Mouse (Mus musculus) adrenal gland, postnatal 14 days (tissue): ENCODE results near the gene Ebp. TPM values are rescaled to one million over a fixed set of nuclear protein-coding genes. Genes with fewer than 3 reads are reported as not detected.

ENCODE experiments used
- DNase-seq: peaks from one replicate; pipeline ENCODE4 v3.0.0; 2021; ENCODE audit warnings: mixed read lengths
- total RNA-seq: library from RNA; stranded (reverse); gene quantifications from 2 replicates; pipeline ENCODE4 v1.2.3, GENCODE M21; 2021

Gene Ebp
- total RNA-seq, 1 experiment from 2014 or later, result 62.0 TPM

DNA sequence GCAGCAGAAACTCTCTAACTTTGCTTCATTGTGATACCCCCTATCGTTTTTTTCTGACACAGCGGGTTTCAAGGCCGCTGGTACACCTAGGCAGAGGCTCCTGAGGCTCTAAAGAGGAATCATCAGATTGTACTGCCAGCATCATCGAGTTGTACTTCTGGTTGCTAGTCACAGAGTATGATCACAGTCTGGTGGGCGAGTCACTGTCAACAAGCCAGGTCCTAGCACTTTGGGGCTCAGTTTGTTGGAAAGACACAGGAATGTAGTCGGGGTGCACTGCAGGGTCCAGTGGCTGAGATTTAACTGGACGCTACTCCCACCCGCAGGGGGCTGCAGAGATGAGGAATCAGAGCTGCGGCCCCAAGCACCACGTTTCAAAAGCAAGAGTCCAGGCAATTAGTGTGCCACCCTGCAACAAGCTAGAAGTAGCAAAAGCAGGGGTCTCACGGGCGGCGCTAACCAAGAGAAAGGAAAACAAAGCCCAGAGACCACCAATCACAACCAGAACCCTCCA lies 1.1 kb downstream of the Ebp start:
- DNase-seq, result no peak

DNA sequence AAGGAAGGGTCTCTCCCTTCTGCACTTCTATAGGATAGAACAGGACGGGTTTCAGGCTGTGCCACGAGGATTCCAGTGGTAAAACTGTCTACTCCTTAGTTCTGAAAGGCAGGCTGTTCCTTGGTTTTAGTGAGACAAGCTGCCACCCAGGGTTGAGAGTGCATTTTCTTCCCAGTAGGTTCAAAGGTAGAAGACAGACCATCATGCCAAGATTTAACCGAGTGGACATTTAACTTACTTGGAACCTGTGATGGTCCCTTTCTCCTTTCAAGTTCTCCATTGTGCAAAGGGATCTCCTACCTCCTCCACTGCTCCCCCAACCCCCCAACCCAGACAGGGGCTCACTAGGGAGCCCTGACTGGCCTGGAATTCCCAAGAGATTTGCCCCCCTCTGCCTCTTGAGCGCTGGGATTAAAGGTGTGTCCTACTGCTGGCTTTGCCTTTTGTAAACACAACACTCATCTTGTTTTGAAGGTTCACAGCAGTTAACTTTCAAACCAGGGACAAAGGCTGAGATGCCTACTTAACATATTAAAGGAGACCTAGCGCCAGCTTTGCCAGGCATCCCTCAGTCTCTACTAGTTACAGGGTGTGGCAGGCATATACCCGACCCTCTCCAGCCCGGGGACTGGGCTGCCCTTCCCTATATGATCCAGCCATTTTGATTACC lies 10.3 kb downstream of the Ebp start:
- no peak for DNase-seq

GRCm38 (mm10) chrX:8179646-8180045 lies 13.7 kb downstream of the Ebp start:
- no peak for DNase-seq

DNA sequence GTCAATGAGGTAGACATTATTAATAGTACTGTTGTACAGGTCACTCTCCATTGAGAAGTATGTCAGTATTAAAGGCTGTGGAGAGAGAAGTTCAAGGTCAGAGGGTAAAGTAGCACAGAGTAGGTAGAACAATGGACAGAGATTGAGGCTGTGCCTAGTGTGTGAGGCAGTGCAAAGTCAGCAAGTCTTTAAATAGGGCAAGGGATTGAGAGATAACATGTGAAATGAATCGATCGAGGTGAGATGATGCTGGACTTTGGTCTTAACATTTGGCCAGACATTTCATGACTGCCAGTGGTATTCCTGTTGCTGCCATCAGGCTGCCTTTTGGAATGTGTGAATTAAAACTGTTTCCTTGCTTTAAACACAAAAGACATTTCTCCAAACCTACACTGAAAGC lies 14.4 kb downstream of the Ebp start:
- DNase-seq, result no peak

DNA sequence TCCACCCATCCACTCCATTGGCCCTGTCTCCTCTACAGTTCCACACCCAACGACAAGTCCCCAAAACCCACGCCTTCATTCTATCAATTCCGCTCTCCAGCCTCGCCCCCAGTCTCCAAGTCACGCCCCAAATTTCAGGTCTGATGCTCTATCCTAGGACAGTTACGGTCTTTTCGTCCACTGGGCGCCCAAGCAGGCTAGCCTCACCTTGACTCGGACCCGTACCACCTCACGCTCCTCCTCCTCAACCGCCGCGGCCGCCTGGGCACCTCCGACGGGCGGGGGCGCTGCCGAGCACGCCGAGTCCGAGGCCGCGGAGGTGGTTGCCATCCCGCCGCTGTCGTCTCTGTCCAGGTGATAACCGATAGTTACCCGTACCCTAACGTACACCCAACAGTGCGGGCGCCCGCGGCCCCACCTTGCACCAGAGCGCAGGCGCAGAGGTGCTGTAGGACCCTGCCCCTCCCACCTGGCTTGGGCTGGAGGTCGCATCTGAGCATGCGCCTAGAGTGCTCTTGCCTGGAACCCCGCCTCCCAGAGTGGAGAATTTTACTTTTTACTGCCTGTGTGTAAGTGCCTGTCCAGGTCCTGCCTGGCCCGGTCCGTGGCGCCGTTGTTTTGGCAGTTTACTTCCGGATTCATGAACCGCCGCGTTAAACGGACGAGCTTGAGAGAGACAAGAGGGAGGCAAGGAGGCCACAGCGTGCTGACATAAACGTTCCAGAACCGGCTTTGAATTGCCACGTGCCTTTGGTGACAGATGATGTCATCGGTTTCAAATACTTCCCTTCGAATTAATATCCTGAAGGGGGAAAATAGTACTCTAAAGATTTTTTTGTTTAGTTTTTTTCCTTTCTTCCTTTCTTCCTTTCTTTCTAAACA lies 17.6 kb downstream of the Ebp start, which contains the start of gene Tbc1d25:
TSS of gene Tbc1d25 (minus strand) at position 678 of the 882 bp plus-strand sequence.
- peak; percentile 90 for DNase-seq

- no peak for DNase-seq
Measured at GRCm38 (mm10) chrX:8175169-8175503, 18.2 kb downstream of the Ebp start.

DNA sequence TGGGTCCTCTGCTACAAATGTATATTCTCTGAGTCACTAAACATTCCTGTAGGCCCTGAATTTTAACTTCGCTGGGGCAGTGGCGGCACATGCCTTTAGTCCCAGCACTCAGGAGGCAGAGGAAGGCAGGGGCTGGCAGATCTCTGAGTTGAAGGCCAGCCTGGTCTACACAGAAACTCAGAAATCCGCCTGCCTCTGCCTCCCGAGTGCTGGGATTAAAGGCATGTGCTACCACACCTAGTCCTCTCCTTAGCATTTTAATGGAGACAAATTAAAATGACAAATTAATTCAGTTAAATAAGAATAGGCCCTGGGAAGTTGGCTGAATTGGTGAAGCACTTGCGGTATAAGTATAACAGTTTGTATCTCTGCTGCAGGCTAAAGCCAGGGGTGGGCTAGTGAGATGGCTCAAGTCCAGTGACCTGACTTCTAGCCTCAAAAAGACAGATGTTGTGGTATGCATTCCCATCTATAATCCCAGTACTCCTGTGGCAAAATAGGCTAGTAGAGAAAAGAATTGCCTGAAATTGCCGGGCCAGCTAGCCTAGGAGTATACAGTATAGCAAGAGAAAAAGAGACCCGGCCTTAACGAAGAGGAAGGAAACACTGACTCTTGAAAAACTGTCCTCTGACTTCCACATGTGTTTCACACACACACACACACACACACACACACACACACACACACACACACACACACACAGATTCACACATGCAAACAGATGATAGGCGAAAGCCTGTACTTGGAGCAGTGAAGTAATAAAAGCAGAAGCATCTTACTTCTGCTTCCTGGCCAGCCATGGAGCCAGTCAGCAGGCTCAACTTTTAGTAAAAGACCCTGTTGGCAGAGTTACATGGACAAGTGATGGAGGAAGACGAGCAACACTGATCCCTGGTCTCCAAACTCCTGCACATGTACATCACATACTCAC lies 25.3 kb downstream of the Ebp start:
- DNase-seq, result no peak

- no peak for DNase-seq
Measured at GRCm38 (mm10) chrX:8164471-8164870, 28.8 kb downstream of the Ebp start.

- no peak for DNase-seq
Measured at GRCm38 (mm10) chrX:8163076-8163475, 30.2 kb downstream of the Ebp start.

DNA sequence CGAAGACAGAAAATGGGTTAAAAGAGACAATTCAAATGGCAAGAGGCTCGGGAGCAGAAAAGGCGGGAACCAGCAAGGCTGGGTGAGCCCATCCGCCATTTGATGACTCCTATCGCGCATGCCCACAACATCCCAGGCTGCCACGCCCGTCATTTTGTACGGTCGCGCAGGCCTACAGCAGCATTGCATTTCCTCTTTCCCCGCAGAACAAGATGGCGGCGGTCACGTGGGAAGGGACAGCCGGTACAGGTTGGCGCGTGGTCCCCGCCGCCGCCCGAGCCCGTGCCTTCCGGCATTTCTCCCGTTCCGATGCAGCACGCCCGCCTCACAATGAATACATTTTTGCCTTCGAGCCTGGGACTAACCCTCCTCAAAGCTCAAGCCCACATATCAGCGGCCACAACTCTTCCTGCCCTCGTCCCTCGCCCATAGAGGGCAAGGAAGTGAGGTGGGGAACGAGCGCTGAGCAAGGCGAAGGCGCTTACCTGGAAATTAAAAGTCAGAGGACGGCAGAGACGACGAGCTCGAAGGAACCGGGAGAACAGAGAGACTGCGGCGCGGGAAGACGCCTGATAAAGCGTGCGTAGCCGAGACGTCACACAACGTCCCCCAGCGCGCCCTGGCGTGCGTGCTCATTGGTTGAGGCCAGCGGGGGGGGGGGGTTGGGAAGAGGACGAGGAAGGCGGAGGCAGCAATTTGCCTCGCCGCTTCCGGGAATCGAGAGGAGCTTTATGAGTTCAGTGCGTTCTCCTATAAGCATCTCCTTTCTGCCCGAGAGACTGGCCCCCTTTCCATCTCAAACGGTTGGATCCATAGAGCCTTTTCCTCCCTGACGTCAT lies 47.9 kb downstream of the Ebp start, which contains the start of gene Rbm3:
TSS of gene Rbm3 (minus strand) at position 728 of the 839 bp plus-strand sequence.
- peak; percentile 92 for DNase-seq

DNA sequence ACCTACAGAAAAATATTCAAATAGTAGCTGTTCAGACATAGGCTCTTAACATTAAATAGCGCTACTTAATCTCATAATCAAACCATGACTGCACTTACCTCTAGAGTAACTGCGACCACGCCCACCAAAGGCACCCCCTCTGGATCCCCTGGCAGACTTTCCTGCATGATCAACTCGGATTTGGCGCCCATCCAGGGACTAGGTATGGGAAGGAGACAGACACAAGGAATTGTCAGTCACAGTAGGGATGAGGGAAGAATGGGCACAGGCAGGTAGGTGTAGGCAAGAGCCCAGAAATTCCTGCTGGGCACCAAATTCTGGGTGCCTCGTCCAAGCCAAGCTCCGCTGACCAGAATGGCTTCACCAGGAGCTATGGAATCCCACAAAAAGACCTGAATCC lies 49.6 kb downstream of the Ebp start:
- no peak for DNase-seq

- DNase-seq, result no peak
Measured at GRCm38 (mm10) chrX:8142948-8143347, 50.4 kb downstream of the Ebp start.

DNA sequence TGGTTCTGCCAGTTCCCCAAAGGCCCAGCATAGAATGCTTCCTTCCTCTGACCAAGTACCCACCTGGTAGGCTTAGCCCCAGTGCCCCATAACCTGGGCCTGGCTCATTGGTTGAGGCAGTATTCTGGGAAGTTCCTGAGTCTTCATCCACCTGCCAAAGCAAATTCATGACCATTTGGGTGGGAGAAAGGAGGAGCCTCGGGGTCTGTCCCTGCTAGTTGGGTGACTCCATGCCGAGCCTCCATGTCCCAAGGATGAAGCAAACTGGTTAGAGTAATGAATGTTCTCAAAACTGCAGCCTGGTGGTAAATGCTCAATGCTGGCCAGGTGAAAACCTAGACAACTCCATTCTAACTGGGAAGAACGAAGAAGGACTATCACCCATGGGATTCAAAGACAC lies 52.3 kb downstream of the Ebp start:
- DNase-seq, result no peak

GRCm38 (mm10) chrX:8140446-8140845 lies 52.9 kb downstream of the Ebp start:
- no peak for DNase-seq

DNA sequence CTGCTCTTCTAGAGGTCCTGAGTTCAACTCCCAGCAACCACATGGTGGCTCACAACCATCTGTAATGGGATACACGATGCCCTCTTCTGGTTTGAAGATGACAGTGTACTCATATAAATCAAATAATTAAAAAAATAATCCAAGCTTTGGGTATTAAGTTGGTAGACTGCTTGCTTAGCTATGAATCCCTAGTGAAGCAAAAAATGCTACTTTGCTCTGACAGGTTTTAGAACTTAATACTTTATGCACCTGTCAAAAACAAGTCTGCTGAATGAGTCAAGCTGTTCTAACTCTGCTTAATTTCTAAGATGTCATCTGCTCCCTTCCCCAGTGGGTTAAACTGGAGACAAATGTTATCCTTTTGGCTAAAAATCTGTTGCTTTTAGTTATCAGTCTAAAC lies 53.8 kb downstream of the Ebp start:
- no peak for DNase-seq

DNA sequence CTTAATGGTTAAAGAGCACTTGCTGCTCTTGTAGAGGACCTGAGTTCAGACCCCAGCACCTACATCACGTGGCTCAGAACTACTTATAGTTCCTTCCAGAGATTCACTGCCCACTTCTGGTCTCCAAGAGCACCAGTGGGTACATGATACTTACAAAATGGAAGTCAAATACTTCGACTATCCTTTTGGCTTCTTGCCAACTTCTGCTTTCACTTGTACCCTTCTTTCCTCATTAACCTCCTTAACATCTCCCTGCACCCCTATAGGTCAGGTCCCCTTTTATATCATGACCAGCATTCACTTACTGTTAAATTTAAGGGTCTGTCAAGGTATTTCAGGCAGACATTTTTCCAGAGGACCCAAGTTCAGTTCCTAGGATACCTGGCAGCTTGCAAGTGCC lies 57.4 kb downstream of the Ebp start:
- DNase-seq, result no peak

Other genes with a start within 250 kb of the Ebp start
- gene Hdac6, start 245.6 kb downstream of the Ebp start, total RNA-seq, result 18.1 and 18.2 TPM in 2 replicates
- gene Gata1, start 215.4 kb downstream of the Ebp start, total RNA-seq, result 0.38 and 2.5 TPM in 2 replicates
- gene Glod5, start 175.0 kb downstream of the Ebp start, total RNA-seq, result not detected in 2 replicates
- gene Suv39h1, start 118.8 kb downstream of the Ebp start, total RNA-seq, result 16.7 and 17.5 TPM in 2 replicates
- 1.9 and 6.8 TPM in 2 replicates for gene Was, start 103.0 kb downstream of the Ebp start, total RNA-seq
- 51.0 and 54.3 TPM in 2 replicates for gene Wdr13, start 60.6 kb downstream of the Ebp start, total RNA-seq
- gene Rbm3, start 47.6 kb downstream of the Ebp start, total RNA-seq, result 192 and 276 TPM in 2 replicates
- gene Tbc1d25, start 17.3 kb downstream of the Ebp start, total RNA-seq, result 8.0 and 11.0 TPM in 2 replicates
- gene Porcn, start 13.0 kb upstream of the Ebp start, total RNA-seq, result 6.4 and 7.3 TPM in 2 replicates
- 24.7 and 25.3 TPM in 2 replicates for gene Ftsj1, start 58.9 kb upstream of the Ebp start, total RNA-seq
- gene Slc38a5, start 77.6 kb upstream of the Ebp start, total RNA-seq, result 2.5 TPM in 1 of 2 replicates, not detected in the other
- gene Ssxb10, start 133.9 kb upstream of the Ebp start, total RNA-seq, result not detected in 2 replicates
- gene Ssxb9, start 173.5 kb upstream of the Ebp start, total RNA-seq, result not detected in 2 replicates
- not detected in 2 replicates for gene Ssxb1, start 219.8 kb upstream of the Ebp start, total RNA-seq